Mouse (Mus musculus): ENCODE data around the gene Vpreb2. TPM values are rescaled to one million over a fixed set of nuclear protein-coding genes. Genes with fewer than 3 reads are reported as not detected.
"Not testable (repeated sequence)": the region's sequence is repeated elsewhere in the genome, so short reads cannot be mapped to it uniquely, and the experiment has no call there.

Vpreb2 gene
- polyA plus RNA-seq, 1 experiment from 2014 or later = not detected

DNA sequence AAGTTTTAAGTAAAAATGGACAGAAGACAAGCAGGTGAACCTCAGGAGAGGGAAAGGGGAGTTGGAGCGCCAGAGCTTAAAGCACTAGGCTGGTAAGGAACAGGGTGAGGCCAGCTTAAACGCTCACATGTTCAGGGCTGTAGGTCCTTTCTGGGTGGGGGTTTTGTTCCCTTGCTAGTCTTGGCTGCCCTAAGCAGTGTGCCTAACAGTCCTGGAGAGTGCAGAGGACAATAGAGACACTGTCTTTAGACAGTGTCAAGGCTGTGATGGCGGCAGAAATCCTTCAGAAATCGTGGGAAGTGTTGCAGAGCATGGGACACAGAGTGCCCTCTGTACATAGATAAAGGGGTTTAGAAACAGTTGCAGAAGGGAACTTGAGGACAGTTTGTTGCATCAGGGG, 30.2 kb upstream of the Vpreb2 start:
- no peak for ATAC-seq (ENCODE audit: low FRiP score, low read depth)
- 40% methylated on average over 4 of the region's 4 CpGs for WGBS
- no peak overlapping the region for H3K4me3 ChIP-seq
- H3K9ac ChIP-seq = no peak overlapping the region
- H3K36me3 ChIP-seq = no peaks in the 10 kb centered on the region
- no peaks in the 10 kb centered on the region for H3K27me3 ChIP-seq
- H3K4me2 ChIP-seq = no peak overlapping the region
- no peaks in the 10 kb centered on the region for H3K4me1 ChIP-seq (replicated peaks)
- no peak overlapping the region for H3K27ac ChIP-seq (replicated peaks)
- H3K9me3 ChIP-seq = no peaks in the 10 kb centered on the region

DNA sequence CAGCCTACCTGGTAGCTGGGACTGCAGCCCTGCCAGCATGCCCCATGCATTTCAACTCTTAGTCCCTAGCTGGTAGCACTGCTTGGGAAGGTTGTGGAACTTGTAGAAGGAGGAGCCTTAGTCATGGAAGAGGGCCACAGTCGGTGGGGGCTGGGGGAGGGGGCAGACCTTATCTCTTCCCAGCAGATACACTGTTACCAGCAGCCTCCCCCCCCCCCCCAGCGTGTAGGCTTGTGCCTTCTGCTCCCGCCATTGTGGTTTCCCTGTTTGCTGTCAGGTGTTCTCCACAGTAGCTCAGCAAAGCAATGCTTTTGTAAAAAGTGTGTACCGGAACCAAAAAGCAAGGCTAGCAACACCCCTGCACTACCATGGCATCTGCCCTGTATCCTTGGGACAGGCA, 28.6 kb upstream of the Vpreb2 start:
- ATAC-seq (ENCODE audit: low FRiP score, low read depth) = no peak
- H3K4me3 ChIP-seq = no peak overlapping the region
- no peak overlapping the region for H3K9ac ChIP-seq
- H3K27ac ChIP-seq (replicated peaks) = no peak overlapping the region
- no peaks in the 10 kb centered on the region for H3K27me3 ChIP-seq
- 92% methylated on average over 4 of the region's 4 CpGs for whole genome bisulfite sequencing
- H3K9me3 ChIP-seq = no peaks in the 10 kb centered on the region
- no peak overlapping the region for H3K4me2 ChIP-seq
- H3K36me3 ChIP-seq = no peaks in the 10 kb centered on the region
- no peaks in the 10 kb centered on the region for H3K4me1 ChIP-seq (replicated peaks)

DNA sequence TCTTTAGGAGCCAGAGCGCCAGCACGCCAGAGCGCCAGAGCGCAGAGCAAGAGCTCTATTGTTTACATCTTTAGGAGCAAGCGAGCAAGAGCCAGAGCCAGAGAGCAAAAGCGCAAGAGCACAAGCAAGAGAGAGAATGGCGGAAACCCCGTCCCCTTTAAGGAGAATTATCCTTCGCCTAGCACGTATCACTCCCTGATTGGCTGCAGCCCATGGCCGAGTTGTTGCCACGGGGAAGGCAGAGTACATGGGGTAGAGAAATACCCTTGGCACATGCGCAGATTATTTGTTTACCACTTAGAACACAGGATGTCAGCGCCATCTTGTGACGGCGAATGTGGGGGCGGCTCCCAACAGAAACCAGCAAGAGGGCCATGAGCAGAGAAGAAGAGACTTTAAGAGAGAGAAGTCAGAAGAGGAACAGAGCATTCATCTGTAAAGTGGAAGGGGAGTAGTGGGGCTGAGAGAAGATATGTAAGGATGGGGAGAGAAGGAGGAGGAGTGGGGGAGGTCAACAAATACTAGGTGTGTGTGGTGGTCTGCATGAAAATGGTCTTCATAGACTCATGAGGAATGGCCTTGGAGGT, 24.1 kb upstream of the Vpreb2 start:
- not testable (repeated sequence) for H3K4me1 ChIP-seq (replicated peaks); H3K9me3 ChIP-seq; H3K4me2 ChIP-seq; H3K4me3 ChIP-seq; H3K27me3 ChIP-seq; H3K36me3 ChIP-seq; ATAC-seq (ENCODE audit: low FRiP score, low read depth); H3K9ac ChIP-seq; H3K27ac ChIP-seq (replicated peaks)
- WGBS = 96% methylated on average over 17 of the region's 17 CpGs

DNA sequence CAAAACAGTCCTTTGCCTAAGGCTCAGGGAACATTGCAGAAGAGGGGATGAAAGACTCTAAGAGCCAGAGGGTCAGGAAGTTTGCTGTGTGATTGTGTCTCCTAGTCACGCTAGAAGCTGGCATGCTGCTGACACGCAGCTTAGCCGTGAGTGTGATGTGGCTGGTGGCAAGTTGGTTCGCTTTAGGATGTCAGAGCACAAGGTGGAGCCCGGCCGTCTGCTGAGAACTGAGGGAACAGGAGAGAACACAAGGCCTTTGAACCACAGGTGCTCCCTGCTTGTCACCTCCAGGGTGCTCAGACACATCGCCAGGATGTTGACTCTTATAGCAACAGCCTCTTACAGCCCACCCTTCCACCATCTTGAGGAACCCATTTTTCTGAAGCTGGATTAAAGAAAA, 18.1 kb upstream of the Vpreb2 start:
- no peak overlapping the region for H3K27ac ChIP-seq (replicated peaks)
- H3K36me3 ChIP-seq = no peaks in the 10 kb centered on the region
- H3K4me1 ChIP-seq (replicated peaks) = no peaks in the 10 kb centered on the region
- no peaks in the 10 kb centered on the region for H3K27me3 ChIP-seq
- ATAC-seq (ENCODE audit: low FRiP score, low read depth) = no peak
- WGBS = 87% methylated on average over 7 of the region's 7 CpGs
- no peak overlapping the region for H3K4me3 ChIP-seq
- no peak overlapping the region for H3K9ac ChIP-seq
- no peaks in the 10 kb centered on the region for H3K9me3 ChIP-seq
- H3K4me2 ChIP-seq = no peak overlapping the region

DNA sequence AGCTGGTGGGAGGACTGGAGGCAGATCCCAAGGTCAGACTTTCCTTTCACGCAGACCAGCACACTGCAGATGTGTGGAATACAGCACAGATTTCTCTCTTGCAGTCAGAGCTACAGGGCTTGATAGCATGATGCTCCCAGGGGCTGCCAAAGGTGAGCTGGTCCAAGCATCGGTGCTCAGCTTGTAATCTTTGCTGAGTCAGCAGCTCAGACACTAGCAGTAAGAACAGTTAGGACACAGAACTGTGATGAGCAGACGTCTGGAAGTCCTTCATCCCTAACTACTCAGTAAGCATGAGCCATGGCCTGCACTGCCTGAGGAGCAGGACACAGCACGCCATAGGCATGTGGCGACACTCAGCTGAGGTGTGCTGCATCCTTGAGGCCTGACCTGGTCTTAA, 8.4 kb upstream of the Vpreb2 start:
- Histone ChIP-seq H3K36me3 (no peaks in the 10 kb centered on the region), H3K27me3 (no peaks in the 10 kb centered on the region), H3K4me3 (no peak overlapping the region), H3K9ac (no peak overlapping the region), H3K4me1 (replicated peaks) (no peaks in the 10 kb centered on the region), H3K9me3 (no peaks in the 10 kb centered on the region), H3K4me2 (no peak overlapping the region), H3K27ac (replicated peaks) (no peak overlapping the region)
- WGBS = 71% methylated on average over 5 of the region's 5 CpGs
- ATAC-seq (ENCODE audit: low FRiP score, low read depth) = no peak

DNA sequence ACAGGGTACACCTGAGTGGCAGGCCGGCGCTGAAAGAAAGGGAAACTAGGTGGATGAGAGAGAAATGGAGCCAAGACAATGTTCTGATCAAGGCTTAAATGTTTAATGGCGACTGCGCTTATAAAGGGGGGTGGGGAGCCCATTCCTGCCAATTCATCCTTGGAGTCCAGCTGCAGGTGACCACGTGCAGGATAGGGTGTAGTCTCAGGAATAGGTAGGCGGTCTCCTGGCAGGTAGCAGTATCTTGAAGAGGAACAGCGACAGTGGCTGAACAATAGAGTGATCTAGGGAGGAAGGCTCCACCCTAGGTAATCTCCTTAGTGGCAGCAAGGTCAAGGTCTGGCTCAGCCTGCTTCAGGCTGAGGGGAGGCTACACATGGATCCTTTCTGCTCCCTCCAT, 2.4 kb upstream of the Vpreb2 start:
- H3K4me1 ChIP-seq (replicated peaks); H3K36me3 ChIP-seq; H3K9ac ChIP-seq; H3K27ac ChIP-seq (replicated peaks); H3K4me2 ChIP-seq; H3K9me3 ChIP-seq; ATAC-seq (ENCODE audit: low FRiP score, low read depth); H3K27me3 ChIP-seq; H3K4me3 ChIP-seq: not testable (repeated sequence)
- WGBS = 62% methylated on average over 7 of the region's 7 CpGs

DNA sequence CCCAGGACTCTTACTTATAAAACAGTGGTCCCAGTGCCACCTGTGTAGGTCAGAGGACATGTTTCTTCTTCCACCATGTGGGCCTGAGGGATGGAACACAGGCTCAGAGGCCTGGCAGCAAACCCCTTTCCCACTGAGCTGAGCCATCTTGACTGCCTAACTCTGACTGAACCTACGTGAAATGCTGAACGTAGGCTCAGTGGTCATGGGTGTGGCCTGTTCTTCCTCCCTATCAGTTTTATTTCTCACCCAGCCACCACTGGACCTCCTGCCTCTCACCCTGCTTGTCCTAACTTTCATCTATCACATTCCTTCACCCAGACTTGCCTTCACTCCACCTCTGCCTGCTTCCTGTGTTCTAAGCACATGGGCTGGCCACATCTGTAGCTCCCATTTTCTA, 3.0 kb downstream of the Vpreb2 start:
- Histone ChIP-seq H3K4me2 (no peak overlapping the region), H3K27me3 (no peaks in the 10 kb centered on the region), H3K9ac (no peak overlapping the region), H3K36me3 (no peaks in the 10 kb centered on the region), H3K27ac (replicated peaks) (no peak overlapping the region), H3K4me1 (replicated peaks) (no peaks in the 10 kb centered on the region), H3K4me3 (no peak overlapping the region), H3K9me3 (no peaks in the 10 kb centered on the region)
- ATAC-seq (ENCODE audit: low FRiP score, low read depth) = no peak
- WGBS = 88% methylated on average over 2 of the region's 2 CpGs

DNA sequence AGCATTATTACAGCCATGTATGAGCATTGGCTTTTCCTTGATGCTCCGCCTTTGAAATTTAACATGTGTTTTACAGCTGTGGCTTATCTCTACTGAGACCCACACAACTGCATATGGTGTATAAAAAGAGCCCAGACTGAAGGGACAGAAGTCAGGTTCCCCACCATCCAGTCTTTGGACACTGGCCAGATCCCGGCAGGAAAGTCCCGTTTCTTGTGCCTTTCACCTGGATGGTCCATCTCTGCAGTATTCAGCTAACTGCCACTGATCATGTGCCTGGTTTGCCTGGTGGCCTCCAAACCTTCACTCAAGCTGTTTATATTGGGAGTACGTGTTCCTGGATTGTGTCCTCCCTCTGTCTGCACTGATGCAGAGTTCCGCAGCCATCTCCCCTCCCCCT, 4.0 kb downstream of the Vpreb2 start:
- Histone ChIP-seq H3K4me1 (replicated peaks) (no peaks in the 10 kb centered on the region), H3K4me3 (no peak overlapping the region), H3K9ac (no peak overlapping the region), H3K4me2 (no peak overlapping the region), H3K36me3 (no peaks in the 10 kb centered on the region), H3K27ac (replicated peaks) (no peak overlapping the region), H3K9me3 (no peaks in the 10 kb centered on the region), H3K27me3 (no peaks in the 10 kb centered on the region)
- 70% methylated on average over 5 of the region's 5 CpGs for WGBS
- ATAC-seq (ENCODE audit: low FRiP score, low read depth) = 0 out of 2 replicates have a peak, but pooled peaks have one; percentile 45

DNA sequence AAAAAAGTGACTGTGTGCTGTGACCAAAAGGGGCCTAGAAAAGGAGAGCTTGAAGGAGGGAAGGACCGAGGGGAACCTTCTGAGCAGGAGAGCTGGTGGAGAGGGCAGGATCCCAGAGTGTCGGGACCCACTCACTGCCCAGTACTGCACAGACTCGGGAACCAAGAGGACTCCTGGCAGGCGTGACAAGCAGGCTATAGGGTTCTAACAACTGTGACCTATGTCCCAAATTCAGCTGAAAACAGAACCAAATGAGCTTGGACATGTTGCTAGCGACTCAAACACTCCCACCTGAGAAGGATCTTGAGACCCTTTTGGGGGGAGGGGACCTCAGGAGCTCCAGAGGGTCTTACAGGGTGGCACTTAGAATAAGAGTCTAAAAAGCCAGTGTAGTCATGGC, 4.8 kb downstream of the Vpreb2 start:
- Histone ChIP-seq H3K4me2 (no peak overlapping the region), H3K9me3 (no peaks in the 10 kb centered on the region), H3K4me3 (no peak overlapping the region), H3K27ac (replicated peaks) (no peak overlapping the region), H3K4me1 (replicated peaks) (no peaks in the 10 kb centered on the region), H3K27me3 (no peaks in the 10 kb centered on the region), H3K9ac (no peak overlapping the region), H3K36me3 (no peaks in the 10 kb centered on the region)
- no peak for ATAC-seq (ENCODE audit: low FRiP score, low read depth)
- 64% methylated on average over 5 of the region's 5 CpGs for WGBS

DNA sequence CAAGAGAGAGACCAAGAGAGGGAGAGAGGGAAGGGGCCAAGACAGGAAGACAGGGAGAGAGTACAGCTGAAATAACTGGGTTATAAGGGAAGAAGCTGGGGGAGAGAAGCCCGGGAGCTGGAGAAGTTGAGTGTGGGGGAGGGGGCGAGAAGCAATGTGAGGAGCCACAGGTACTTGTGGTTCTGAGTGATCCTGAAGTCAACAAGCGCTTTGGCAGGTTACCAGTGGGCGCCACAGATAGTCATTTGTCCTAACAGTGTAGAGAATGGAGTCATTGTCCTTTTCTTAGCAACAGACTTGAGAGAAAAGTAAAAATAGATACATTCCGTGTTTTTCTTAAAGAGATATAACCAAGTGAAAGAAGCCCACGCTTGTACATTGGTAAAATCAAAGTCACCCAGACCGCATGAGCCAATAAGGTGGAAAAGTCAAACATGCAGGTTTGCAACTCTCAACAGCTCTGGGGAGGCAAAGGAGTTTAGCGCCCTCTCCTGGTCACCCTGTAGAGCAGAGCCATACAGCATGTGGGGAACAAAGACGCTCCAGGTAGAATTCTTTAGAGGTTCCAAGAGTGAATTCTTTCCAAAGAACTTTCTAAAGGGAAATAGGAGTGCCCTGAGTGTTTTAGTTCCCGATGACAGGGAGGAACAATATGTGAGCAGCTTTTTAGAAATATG, 6.4 kb downstream of the Vpreb2 start:
- Histone ChIP-seq H3K4me1 (replicated peaks) (no peaks in the 10 kb centered on the region), H3K27ac (replicated peaks) (no peak overlapping the region), H3K36me3 (no peaks in the 10 kb centered on the region), H3K9me3 (no peaks in the 10 kb centered on the region), H3K4me3 (no peak overlapping the region), H3K9ac (no peak overlapping the region), H3K4me2 (no peak overlapping the region), H3K27me3 (no peaks in the 10 kb centered on the region)
- WGBS = 60% methylated on average over 10 of the region's 10 CpGs
- no peak for ATAC-seq (ENCODE audit: low FRiP score, low read depth)

DNA sequence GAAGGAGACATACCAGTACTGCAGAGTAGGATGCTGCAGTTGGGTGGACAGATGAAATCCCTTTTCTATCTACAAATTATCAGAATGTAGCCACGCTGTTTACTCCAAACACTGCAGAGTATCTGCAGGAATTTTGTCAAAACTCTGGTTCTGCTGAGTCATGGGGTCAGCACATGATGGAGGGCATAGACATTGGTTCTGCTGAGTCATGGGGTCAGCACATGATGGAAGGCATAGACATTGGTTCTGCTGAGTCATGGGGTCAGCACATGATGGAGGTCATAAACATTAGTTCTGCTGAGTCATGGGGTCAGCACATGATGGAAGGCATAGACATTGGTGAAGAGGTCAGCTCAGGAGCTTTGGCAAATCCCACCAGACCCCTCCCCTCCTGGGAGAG, 7.5 kb downstream of the Vpreb2 start:
- Histone ChIP-seq H3K9ac (no peak overlapping the region), H3K36me3 (no peaks in the 10 kb centered on the region), H3K27me3 (no peaks in the 10 kb centered on the region), H3K9me3 (no peaks in the 10 kb centered on the region), H3K4me2 (no peak overlapping the region), H3K4me3 (no peak overlapping the region), H3K4me1 (replicated peaks) (no peaks in the 10 kb centered on the region), H3K27ac (replicated peaks) (no peak overlapping the region)
- WGBS = 83% methylated on average over 1 of the region's 1 CpGs
- no peak for ATAC-seq (ENCODE audit: low FRiP score, low read depth)

DNA sequence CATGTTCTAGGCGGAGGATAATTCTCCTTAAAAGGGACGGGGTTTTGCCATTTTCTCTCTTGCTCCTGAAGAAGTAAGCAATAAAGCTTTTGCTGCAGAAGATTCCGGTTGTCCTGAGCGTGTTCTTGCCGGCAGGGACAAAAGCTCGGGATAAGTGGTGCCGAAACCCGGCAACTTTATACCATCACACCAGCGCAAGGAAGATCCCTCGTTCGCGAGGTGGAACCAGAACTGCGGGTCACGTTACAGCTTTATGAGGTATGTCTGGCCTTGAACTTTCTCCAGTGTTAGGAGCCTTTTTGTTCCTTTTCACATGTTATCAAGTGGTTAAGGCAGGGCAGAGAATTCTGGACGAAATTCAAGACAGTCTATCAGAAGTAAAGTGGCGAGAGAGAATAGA, 12.1 kb downstream of the Vpreb2 start:
- H3K9me3 ChIP-seq; H3K4me1 ChIP-seq (replicated peaks); H3K9ac ChIP-seq; H3K4me3 ChIP-seq; H3K27me3 ChIP-seq; H3K27ac ChIP-seq (replicated peaks); ATAC-seq (ENCODE audit: low FRiP score, low read depth); H3K36me3 ChIP-seq; H3K4me2 ChIP-seq: not testable (repeated sequence)
- 96% methylated on average over 16 of the region's 16 CpGs for WGBS

DNA sequence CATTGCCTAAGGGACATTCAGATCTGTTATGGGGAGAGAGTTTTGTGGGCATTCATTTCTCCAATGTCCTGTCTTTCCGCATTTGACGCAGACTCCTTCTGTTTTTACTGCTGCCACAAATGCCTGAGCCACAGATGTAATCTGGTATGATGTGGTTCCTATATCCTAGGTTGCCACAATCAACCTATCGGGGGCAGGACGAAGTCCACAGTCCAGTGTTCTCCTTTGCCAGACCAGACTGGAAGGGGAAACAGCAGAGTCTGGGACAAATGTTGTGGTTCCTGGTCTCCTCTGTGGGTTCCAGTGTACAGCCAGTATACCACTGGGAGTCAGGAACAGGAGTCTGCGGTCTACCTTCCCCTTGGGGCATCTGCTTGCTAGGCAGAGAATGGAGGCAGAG, 19.4 kb downstream of the Vpreb2 start:
- Histone ChIP-seq H3K36me3 (no peaks in the 10 kb centered on the region), H3K27me3 (no peaks in the 10 kb centered on the region), H3K27ac (replicated peaks) (no peak overlapping the region), H3K4me1 (replicated peaks) (no peaks in the 10 kb centered on the region), H3K9me3 (no peaks in the 10 kb centered on the region), H3K4me2 (no peak overlapping the region), H3K9ac (no peak overlapping the region), H3K4me3 (no peak overlapping the region)
- 89% methylated on average over 5 of the region's 5 CpGs for WGBS
- no peak for ATAC-seq (ENCODE audit: low FRiP score, low read depth)
